Mouse (Mus musculus): ENCODE data around the gene Rapgef4. TPM values are rescaled to one million over a fixed set of nuclear protein-coding genes. Genes with fewer than 3 reads are reported as not detected.

Gene Rapgef4
- polyA plus RNA-seq, 1 experiment: not detected

DNA sequence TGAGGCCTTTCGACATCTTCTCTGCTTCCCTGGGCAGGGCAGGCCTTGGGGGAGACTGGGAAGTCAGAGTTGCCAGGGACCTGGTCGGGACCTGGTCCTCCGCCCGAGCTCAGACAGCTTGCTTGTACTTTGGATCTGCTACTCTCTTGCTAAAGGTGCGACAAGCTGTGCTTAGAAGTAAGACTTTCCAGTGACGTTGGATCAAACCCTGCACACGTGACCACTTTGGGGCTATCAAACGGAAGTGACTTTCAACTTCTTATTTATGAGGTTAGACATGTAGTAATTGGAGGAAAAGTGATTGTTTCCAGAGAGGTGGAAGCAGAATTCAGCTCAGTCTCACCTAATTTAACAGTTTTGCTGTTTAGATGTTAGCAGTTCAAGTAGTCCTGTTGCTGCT is 311.5 kb downstream of the Rapgef4 start:
- no peak overlapping the region for H3K4me3 ChIP-seq (replicated peaks)
- H3K4me1 ChIP-seq (ENCODE audit: control insufficient read depth): peaks cover 13% of the 10 kb centered on the region
- H3K36me3 ChIP-seq (ENCODE audit: control insufficient read depth): peaks cover 28% of the 10 kb centered on the region
- no peaks in the 10 kb centered on the region for H3K27me3 ChIP-seq (ENCODE audit: control insufficient read depth)
- TF ChIP-seq TAL1 (IDR thresholded peaks at IDR 0.05; ENCODE audit: low read length): no peak
- no peak for TF ChIP-seq GATA1 (IDR thresholded peaks at IDR 0.05; ENCODE audit: low read length)
- H3K9me3 ChIP-seq (ENCODE audit: control insufficient read depth, low read length): no peaks in the 10 kb centered on the region

DNA sequence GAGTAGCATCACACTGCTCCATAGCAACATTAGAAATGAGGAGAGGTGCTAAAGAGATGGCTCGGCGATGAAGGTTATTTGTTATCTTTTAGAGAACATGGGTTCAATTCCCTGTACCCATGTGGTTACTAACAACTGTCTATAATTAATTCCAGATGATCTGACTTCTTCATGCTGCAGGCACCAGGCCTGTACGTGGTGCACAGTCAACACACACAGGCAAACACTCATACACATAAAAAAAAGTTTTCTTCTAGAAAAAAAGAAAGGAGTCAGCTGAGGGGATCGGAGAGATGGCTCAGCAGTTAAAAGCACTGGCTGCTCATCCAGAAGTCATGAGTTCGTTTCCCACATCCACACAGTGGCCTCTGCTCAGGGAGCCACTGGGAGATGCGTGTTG is 314.0 kb downstream of the Rapgef4 start:
- TF ChIP-seq GATA1 (IDR thresholded peaks at IDR 0.05; ENCODE audit: low read length) (no peak), TAL1 (IDR thresholded peaks at IDR 0.05; ENCODE audit: low read length) (no peak)
- Histone ChIP-seq H3K27me3 (ENCODE audit: control insufficient read depth) (no peaks in the 10 kb centered on the region), H3K4me3 (replicated peaks) (no peak overlapping the region), H3K36me3 (ENCODE audit: control insufficient read depth) (peaks cover 39% of the 10 kb centered on the region), H3K9me3 (ENCODE audit: control insufficient read depth, low read length) (no peaks in the 10 kb centered on the region), H3K4me1 (ENCODE audit: control insufficient read depth) (no peaks in the 10 kb centered on the region)

GRCm38 (mm10) chr2:72296984-72297715 is 316.1 kb downstream of the Rapgef4 start:
- Histone ChIP-seq H3K36me3 (ENCODE audit: control insufficient read depth) (peaks cover 44% of the 10 kb centered on the region), H3K4me1 (ENCODE audit: control insufficient read depth) (no peaks in the 10 kb centered on the region), H3K9me3 (ENCODE audit: control insufficient read depth, low read length) (no peaks in the 10 kb centered on the region), H3K4me3 (replicated peaks) (no peak overlapping the region), H3K27me3 (ENCODE audit: control insufficient read depth) (no peaks in the 10 kb centered on the region)
- TF ChIP-seq GATA1 (IDR thresholded peaks at IDR 0.05; ENCODE audit: low read length) (no peak), TAL1 (IDR thresholded peaks at IDR 0.05; ENCODE audit: low read length) (no peak)

GRCm38 (mm10) chr2:72297716-72298082 is 316.7 kb downstream of the Rapgef4 start:
- H3K4me3 ChIP-seq (replicated peaks): no peak overlapping the region
- no peaks in the 10 kb centered on the region for H3K9me3 ChIP-seq (ENCODE audit: control insufficient read depth, low read length)
- TF ChIP-seq TAL1 (IDR thresholded peaks at IDR 0.05; ENCODE audit: low read length): no peak
- TF ChIP-seq GATA1 (IDR thresholded peaks at IDR 0.05; ENCODE audit: low read length): no peak
- H3K36me3 ChIP-seq (ENCODE audit: control insufficient read depth): peaks cover 46% of the 10 kb centered on the region
- H3K27me3 ChIP-seq (ENCODE audit: control insufficient read depth): no peaks in the 10 kb centered on the region
- no peaks in the 10 kb centered on the region for H3K4me1 ChIP-seq (ENCODE audit: control insufficient read depth)

GRCm38 (mm10) chr2:72298406-72298805 is 317.4 kb downstream of the Rapgef4 start:
- H3K27me3 ChIP-seq (ENCODE audit: control insufficient read depth): no peaks in the 10 kb centered on the region
- no peaks in the 10 kb centered on the region for H3K9me3 ChIP-seq (ENCODE audit: control insufficient read depth, low read length)
- no peak overlapping the region for H3K4me3 ChIP-seq (replicated peaks)
- H3K4me1 ChIP-seq (ENCODE audit: control insufficient read depth): no peaks in the 10 kb centered on the region
- TF ChIP-seq GATA1 (IDR thresholded peaks at IDR 0.05; ENCODE audit: low read length) (no peak), TAL1 (IDR thresholded peaks at IDR 0.05; ENCODE audit: low read length) (no peak)
- peaks cover 49% of the 10 kb centered on the region for H3K36me3 ChIP-seq (ENCODE audit: control insufficient read depth)

DNA sequence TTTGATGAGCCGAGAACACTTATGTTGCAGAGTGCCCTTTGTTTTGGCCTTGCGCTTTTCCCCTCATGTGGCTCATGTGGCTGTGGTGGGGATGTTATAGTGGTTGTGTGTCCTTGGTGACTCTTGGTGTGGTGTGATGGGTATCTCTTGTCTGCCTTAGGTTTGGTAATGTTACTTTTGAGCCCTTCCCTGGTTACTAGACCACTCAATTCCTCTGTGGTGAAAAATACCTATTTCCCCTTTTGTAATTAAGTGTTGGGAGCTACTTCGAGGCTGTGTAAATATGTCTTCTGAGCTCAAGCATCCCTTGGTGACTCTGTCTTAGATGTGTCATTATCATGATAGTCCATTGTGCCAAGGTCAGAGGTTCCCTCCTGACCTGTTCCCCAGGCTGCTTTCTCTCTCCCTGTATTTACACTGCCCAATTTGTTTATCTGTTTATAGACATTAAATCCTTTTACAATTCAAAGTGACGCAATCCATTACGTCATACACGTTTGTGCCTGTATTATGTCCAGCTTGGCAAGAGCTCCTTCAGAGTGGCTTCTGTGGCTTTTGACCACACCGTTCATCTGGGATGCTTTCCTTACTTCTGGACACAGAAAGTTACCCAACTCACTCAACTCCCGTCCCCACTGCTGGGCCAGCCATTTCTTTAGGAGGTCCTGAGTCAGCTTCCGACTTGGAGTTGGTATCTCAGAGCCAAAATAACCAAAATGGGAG is 320.3 kb downstream of the Rapgef4 start:
- TF ChIP-seq GATA1 (IDR thresholded peaks at IDR 0.05; ENCODE audit: low read length) (no peak), TAL1 (IDR thresholded peaks at IDR 0.05; ENCODE audit: low read length) (no peak)

DNA sequence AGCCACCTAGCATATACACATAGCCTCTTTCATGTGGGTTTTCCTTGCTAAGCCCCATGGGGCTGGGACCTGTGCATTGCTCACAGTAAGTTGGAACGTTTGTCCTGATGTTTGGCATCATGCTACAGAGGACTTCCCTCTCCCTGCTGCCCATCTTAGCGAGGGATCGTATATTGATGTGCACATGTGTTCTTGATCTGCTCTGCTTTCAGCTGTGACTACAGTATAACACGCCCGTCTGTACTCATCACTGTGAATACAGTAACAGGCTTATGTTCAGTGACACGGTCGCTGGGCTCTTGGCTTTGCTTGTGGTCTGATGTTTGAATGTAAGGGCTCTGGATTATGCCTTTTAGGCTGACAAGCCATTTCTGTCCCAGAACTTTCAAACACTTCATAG is 324.7 kb downstream of the Rapgef4 start:
- no peaks in the 10 kb centered on the region for H3K4me1 ChIP-seq (ENCODE audit: control insufficient read depth)
- TF ChIP-seq TAL1 (IDR thresholded peaks at IDR 0.05; ENCODE audit: low read length) (no peak), GATA1 (IDR thresholded peaks at IDR 0.05; ENCODE audit: low read length) (no peak)
- H3K27me3 ChIP-seq (ENCODE audit: control insufficient read depth): no peaks in the 10 kb centered on the region
- H3K9me3 ChIP-seq (ENCODE audit: control insufficient read depth, low read length): no peaks in the 10 kb centered on the region; the same call in 1 of the 2 replicates
- H3K36me3 ChIP-seq (ENCODE audit: control insufficient read depth): peaks cover 43% of the 10 kb centered on the region
- no peak overlapping the region for H3K4me3 ChIP-seq (replicated peaks)

More for the DNA sequence above, 320.3 kb downstream of the Rapgef4 start:
- no peaks in the 10 kb centered on the region for H3K27me3 ChIP-seq (ENCODE audit: control insufficient read depth)
- no peaks in the 10 kb centered on the region for H3K4me1 ChIP-seq (ENCODE audit: control insufficient read depth)
- no peaks in the 10 kb centered on the region; the same call in 1 of the 2 replicates for H3K9me3 ChIP-seq (ENCODE audit: control insufficient read depth, low read length)
- peaks cover 66% of the 10 kb centered on the region for H3K36me3 ChIP-seq (ENCODE audit: control insufficient read depth)
- no peak overlapping the region for H3K4me3 ChIP-seq (replicated peaks)

Other genes with a start within 250 kb of the Rapgef4 start
- 0.03 TPM in 1 of 2 replicates, not detected in the other for gene Itga6, start 235.6 kb upstream of the Rapgef4 start, polyA plus RNA-seq (2012)
- 0.52 and 1.2 TPM in 2 replicates for gene Pdk1, start 108.0 kb upstream of the Rapgef4 start, polyA plus RNA-seq (2012)